Mouse (Mus musculus) T-helper 17 cell (primary cell): ENCODE data around the gene Ubb.
"Not testable (repeated sequence)": the region's sequence is repeated elsewhere in the genome, so short reads cannot be mapped to it uniquely, and the experiment has no call there.

Experiments
- in situ Hi-C, 2 experiments: fragments of 300-600 bp; cut with MboI, MseI; formaldehyde crosslinking; loops; 1 replicate in 1 of 2; 2 replicates in 1 of 2; pipeline ENCODE4 v1.15.1; 2025; ENCODE audit warnings: high pct_unique_total_duplicates in 2 of 2

Ubb gene

DNA sequence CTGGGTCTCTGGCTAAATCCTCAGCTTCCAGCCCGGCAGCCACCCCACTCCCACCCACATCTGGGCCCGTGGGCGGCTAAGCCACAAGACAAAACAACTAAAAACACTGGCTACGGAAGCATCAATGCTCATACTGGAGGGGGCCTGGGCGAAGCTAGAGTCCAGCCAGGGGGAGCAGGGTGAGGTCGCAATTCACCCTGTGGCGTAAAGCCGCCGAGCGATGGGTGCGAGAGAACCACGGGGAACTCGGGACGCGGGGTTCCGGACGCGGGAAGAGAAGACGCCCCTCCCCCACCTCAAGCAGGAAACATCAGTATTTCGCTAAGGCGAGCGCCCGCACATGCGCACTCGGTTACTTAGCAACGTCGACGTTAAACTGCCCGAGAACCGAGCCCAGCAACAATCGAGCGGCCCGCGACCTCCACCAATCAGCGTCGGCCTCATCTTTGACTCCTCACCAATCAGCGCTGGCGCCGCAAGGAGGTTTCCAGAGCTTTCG, at the start of gene Ubb:
TSS of gene Ubb (plus strand) at position 445 of the 499 bp plus-strand sequence.
- in situ Hi-C loops: no loop called here

DNA sequence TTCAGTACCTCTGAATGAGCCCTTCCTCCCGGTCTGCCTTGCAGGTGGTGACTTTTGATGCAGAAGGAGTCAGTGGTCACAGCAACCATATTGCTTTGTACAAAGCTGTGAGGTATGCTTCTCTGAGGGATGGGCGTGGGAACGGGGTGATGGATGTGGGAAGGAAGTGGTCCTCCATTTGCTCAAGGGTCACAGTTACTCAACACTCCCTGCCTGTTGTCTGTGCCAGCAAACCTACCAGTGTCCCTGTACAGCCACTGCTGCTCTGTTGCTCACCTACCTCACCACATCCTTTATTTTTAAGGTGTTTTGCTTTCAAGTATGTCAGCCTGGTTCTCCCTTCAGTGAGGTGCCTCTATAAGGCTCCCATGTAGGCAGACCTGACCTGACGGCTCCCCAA, 43.3 kb upstream of the Ubb start:
- in situ Hi-C loops: no loop called here

DNA sequence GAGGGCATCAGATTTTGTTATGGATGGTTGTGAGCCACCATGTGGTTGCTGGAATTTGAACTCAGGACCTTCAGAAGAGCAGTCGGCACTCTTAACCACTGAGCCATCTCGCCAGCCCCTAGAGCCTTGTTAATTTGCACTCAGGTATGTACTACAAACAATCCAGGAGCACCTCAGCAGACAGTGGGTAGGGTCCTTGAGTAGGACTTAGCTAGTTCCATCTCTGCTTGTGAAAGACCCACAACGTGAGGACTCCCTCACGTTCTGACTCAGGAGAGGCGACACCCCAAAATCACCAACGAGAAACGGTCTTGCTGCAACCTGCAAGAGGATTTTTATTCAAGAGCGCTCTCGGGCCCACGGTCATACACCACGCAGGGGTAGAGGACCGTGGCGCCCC, 42.6 kb upstream of the Ubb start:
- in situ Hi-C loops: not testable (repeated sequence)

DNA sequence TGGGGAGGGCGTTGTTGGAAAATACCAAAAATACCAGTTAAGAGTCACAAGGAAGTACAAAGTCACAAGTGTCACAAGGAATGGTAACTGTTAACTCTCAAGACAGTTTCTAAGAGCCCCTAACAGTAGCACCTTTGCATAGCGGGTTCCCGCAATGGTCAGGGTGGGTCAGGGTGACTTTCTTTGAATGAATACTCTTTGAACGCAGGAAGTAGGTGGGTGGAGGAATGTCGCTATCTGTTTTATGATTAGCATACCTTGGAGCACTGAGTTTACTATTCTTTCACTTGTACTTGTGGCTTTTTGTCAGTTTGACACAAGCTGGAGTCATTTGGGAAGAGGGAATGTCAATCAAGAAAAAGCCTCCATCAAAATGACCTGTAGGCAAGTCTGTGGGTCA, 42.2 kb upstream of the Ubb start:
- in situ Hi-C loops: not testable (repeated sequence)

DNA sequence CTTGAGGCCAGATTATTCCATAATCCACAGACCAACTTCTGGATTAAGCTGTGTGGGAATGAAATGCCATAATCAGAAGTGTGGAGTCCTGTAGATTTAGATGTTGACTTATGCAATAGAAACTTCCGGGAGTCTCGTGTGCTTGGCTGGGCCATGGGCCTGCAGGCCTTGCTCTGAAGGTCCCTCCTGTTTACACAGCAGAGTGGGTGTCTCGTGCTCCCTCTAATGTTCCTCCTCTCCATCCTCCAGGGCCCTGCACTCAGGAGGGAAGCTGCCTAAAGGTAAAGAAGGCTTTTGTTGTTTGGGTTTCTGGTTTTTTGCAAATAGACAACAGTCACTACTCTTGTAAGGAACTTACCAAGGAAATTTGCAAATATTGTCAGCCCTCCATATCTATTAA, 41.4 kb upstream of the Ubb start:
- in situ Hi-C loops: no loop called here

DNA sequence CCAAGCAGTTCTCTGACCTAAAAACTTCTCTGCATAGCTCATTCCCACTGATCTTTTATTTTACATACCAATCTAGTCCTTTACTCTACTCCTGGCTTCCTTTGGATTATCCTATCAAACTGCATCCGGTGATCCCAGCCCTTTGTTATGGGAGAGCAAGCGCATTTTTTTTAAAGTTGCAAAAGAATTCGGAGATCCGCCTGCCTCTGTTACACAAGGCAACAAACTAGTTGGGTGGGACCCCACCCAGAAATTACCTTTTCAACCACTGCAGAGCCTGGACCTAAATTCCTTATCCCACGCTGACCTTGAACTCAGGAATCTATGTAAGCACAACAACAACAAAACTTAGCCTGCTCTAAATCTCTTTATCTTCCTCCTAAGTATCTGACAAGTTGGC, 40.0 kb upstream of the Ubb start:
- in situ Hi-C loops: loop anchor here in 1 of 2 experiments (5.0 kb wide), 1 partner anchor 199 kb away; no protein-coding TSS in a partner anchor

DNA sequence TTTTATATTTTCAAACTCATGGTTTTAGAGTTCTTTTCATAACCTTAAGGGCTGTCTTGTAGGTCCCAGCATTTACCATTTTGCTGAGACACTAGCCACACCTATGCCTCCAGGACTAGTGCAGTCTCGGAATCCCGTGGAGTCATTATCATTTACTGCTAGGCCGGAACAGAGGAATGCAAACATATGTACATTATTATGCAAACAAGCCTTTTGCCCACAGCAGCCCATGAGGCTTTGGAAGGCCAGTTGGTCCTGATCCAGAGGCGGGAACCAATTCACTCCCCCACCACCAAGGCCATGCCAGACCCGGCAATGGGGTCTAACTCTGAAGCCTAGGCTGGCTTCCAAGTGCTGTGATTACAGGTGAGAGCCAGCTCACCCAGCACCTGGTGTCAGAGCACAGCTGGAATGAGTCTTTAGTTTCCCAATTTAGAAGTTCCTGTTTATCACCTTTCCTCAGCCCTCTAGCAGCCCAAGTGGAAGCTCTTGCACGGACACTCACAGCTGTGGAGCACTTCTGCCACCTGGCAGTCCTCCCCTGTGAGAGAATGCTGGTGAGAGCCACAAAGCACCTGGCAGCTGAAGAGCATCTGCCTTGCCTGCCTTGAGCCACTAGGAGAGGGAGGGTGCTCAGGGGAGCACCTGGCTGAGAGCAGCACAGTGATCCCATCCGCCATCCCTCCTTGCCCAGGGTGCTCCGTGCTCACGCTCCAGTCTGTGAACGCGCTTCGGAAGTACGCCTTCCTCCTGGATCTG, 39.3 kb upstream of the Ubb start:
- in situ Hi-C loops: loop anchor here in 1 of 2 experiments (5.0 kb wide), 1 partner anchor 199 kb away; no protein-coding TSS in a partner anchor

DNA sequence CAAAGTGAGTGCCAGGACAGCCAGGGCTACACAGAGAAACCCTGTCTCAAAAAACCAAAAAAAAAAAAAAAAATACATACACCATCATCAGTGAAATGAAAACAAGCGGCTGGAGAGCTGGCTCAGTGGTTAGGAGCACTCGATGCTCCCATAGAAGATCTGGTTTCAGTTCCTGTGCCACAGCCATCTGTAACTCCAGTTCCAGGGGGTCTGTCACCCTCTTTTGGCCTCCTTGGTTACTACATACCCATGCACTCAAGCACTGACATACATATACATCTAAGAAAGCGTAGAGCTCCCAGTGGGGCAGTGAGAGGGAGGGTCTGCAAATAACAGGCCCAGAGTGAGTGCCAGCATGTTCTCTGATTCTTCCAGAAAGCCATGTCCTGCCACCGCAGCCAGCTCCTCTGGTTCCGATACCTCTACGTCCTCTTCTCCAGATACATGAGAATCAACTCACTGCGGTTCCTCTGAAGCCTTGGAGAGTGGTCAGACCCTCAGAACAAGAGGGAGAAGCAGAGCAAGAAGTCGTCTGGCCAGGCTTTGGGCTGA, 38.4 kb upstream of the Ubb start:
- in situ Hi-C loops: loop anchor here in 1 of 2 experiments (5.0 kb wide), 1 partner anchor 200 kb away; no protein-coding TSS in a partner anchor

DNA sequence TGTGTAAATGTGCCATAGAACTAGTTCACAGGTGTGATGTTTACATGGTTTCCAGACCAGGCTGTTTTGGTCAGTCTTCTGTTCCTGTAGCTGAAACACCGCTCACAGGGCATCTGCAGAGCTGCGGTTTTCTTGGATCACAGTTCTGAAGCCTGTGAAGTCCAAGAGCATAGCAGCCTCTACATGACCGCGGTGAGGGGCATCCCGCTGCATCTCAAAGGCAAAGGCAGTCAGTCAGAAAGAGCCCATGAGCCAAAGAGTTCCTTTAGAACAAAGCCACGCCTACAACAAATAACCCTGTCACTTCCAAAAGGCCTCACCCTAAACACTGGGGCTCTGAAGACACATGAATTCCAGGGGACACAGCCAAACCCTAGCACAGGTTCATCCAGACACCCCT, 37.7 kb upstream of the Ubb start:
- in situ Hi-C loops: loop anchor here in 1 of 2 experiments (5.0 kb wide), 1 partner anchor 201 kb away; no protein-coding TSS in a partner anchor

DNA sequence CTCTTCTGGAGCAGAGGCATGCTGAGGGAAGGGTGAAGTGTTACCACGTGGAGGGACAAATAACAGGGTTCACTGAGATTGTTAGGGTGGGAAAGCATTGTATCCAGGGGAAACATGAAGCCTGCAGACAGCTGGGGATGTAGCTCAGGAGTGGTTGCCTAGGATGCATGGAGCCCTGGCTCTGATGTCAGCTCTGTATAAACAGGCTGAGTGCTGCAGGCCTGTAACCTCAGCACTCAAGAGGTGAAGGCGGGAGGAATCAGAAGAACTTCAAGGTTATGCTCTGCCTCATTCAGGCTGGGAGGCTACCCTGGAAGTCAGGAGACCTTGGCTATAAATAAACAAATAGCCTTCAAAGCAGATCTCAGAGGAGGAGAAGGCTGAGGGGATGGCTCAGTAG, 32.0 kb upstream of the Ubb start:
- in situ Hi-C loops: no loop called here

DNA sequence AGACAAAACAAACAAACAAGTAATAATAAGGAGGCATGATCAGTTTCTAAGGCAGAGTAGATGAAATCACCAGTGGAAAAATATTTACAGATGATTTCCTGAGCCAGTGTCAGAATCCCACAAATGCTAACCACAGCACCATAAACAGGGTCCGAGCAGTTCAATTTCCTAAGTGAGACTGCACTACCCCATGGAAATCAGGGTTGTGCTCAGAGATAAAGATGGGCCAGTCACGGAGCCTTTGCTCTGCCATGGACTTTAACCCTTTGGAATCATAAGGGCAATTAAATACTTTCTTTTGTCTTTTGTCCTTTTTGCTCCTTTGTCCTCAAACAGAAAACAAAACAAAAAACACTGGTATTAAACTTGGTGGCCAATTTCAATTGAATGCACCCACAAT, 28.7 kb upstream of the Ubb start:
- in situ Hi-C loops: no loop called here

DNA sequence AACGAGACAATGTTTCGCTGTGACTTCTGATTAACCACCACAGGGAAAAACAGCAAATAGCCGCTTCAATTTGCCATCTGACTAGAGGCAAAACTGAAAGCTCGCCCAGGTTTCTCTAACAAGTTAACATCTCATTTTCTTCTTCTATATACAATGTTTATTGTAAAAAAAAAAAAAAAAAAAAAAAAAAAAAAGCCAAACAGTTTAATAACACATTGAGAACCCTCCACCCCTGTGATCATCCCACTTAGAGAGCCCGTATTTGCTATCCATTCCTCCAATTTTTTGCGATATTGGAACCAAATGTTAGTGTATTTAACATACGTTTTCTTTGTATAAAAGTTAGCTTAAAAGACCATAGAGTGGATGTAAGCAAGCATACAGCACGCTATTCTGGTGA, 13.9 kb upstream of the Ubb start:
- in situ Hi-C loops: no loop called here

DNA sequence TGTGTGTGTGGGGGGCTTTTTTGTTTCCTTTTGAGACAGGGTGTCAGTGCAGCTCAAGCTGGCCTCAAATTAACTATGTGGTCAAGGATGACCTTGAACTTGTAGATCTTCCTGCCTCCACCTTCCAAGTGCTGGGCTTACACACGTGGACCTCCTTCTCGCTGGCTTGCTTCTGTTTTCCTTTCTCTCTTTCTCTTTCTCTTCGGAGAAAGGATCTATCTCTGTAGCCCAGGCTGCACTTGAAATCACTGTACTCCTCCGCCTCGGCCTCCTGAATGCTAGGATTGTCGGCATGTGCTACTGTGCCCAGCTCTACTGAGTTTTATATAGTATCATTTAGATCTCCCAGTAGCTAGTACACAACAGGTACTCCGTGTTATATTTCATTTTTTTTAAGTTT, 13.4 kb upstream of the Ubb start:
- in situ Hi-C loops: no loop called here

DNA sequence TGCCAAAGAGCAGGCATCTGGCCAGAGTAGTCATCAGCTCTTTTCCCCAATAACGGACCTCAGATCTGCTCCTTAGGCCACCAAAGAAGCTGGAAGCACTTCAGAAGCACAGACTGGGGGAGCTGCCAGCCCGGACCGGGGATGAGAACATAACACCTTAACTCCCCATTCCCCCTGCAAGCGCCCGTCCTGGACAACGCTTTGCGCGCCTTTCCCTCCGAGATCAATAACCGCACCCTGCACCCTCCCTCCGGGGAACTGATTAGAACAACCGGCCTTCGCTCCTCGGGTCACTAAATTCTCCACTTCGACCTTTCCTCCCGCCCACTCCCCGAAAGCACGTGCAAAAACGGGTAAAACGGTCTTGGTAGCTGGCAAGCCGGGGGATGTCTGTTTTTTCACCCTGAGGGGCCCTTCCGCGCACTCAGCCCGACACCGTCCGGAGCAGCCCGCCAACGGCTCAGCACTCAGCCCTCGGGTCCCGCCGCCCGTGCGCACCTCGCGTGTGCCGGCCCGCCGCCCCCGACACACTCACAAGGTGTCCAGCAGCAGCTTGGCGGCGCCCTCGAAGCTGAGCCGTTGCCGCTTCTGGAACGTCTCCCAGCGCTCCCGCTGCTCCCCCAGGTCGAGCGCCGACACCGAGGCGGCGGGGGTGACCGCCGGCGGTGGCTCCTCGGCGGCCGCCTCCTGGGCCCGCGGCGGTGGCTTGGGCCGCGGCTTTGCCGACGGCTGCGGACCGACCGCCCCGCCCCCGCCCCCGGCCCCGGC, 12.5 kb upstream of the Ubb start:
- in situ Hi-C loops: no loop called here

DNA sequence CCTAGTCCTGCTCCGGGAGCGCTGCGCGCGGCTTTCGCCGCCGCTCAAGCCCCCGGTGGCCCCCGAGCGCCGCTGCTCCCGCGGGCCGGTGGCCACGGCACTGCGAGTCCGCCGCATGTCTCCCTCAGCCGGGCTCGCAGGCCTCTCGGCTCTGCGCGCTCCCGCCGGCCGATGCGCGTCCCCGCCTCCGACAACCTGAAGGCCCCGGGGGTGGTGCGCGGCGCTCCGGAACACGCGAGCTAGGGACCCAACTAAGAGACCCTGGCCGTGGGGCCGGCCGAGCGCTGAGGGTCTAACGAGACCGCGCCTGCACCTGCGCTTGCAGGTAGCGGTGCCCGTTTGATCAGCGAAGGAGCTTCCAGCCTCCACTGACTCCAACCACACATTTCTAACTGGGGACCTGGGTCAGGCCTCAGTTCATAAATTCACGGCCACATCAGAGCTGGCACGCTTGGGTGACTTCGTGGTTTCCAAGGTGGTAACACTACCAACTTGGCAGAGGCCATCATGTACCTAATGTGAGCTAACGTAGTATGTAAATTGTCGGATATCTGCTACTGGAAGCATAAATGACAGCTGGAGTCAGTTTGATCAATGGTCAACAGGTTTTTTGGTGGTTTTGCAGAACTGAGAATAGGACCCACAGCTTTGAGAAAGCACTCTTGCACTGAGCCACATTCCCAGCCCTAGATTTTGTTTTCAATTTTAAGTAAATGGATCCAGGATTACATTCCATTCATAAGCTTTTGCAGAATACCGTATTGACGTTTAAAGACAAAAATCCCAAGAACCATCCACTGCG, 11.7 kb upstream of the Ubb start, which contains the start of gene Cenpv:
TSS of gene Cenpv (minus strand) at position 173 of the 802 bp plus-strand sequence.
- in situ Hi-C loops: no loop called here

DNA sequence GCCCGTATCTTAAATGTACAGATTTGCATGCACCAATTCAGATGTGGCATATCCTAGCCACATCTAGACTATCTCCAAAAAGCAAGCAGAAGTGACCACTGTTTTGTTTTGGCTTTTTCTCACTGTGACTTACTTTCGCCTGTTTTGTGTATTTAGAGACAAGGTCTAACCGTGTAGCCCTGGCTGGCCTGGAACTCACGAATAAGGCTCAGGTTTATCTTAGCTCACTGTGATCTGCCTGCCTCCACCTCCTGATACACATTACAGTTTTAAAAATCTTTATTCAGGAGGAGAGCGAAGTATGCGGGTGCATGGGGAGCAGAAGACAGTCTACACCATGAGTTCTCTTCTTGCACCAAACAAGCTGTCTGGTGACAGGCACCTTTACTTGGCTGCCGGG, 10.8 kb upstream of the Ubb start:
- in situ Hi-C loops: no loop called here

DNA sequence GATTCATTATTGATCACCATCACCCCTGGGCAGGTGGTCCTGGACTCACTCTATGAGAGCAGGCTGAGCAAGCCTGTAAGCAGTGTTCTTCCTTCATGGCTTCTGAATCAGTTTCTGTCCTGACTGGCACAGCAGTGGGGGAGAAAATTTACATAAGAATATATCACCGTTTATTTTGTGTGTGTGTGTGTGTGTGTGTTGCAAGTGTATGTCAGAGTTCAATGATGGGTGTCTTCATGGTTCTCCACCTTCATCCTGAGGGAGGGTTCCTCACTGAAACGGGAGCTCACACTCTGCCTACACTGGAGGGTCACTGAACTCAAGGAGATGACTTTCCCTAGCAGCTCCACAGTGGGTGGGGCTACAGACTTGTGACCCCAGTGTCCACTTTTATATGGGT, 10.0 kb upstream of the Ubb start:
- in situ Hi-C loops: no loop called here

DNA sequence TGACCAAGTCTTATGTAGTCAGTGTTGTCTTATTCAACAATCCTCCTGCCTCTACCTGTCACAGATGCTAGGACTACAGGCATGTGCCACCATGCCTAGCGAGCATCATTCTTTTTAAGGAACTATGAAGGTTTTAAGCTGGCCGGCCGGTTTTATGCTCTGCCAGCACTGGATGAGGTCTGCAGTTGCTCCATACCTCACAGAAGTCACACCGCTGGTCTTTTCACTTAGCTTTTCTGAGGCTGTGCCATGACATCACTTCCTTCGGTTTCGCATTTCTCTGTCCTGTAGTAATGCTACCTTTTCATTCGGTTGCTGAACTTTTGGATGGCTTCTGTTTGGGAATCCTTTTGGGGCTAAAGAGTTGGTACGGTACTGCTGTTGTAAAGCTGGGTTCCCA, 9.4 kb upstream of the Ubb start:
- in situ Hi-C loops: no loop called here

DNA sequence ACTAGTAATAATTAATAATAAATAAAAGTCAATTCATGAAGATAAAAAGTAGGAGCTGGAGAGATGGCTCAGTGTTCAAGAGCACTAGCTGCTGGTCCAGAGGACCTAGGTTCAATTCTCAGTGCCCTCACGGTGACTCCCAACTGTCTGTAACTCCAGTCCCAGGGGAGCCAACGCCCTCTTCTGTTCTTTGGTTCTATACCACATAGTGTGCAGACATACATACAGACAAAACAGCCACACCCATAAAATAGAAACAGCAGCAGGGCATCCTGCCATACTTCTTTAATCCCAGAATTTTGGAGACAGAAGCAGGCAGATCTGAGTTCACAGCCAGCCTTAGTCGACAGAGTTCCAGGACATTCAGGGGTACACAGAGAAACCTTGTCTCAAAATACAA, 7.0 kb upstream of the Ubb start:
- in situ Hi-C loops: no loop called here

DNA sequence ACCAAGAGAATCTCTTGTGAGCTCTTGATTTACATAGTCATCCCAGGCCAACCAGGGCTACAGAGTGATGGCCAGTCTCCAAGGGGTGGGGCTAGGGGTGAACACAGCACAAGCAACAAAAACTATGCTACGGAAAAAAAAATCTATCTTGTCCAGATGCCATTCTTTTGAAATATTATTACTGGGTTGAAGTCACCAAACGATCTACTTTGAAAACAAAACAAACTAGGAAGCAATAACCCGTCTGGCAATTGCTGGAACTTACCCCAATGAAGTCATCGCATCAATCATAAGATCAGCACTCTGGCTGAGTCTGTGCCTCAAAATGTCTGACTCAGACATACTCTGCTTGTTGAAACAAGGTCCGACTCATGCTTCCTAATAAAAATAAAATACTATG, 1.2 kb upstream of the Ubb start:
- in situ Hi-C loops: no loop called here

DNA sequence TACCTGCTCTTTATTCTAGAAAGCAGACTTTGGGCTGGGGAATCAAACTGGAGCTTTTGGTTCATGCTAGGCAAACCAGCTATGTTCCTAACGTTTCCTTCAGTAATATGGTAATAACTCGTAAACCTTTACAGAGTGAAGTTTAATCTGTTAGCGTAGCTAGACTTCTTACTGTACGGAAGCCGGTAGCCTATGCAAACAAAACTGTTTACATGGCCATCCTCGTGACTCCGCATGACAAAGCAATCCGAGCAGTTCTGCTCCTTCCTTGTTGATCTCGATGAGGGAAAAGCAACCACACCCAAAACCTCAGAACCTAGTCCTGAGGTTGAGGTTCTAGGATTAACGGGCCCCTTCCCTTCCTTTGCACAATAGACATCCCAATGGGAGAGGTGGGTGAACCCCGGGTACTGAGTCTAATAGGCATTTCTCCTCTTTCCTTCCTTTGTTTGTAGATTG, 715 bp upstream of the Ubb start:
- in situ Hi-C loops: no loop called here
